In genomic region chr1:88277818-88278511, GRCm38 (mm10) we compare ENCODE assay signal across 9 mouse cellular contexts. TPM values are rescaled to one million over a fixed set of nuclear protein-coding genes. Genes with fewer than 3 reads are reported as not detected.
A peak's percentile ranks its signal among the peaks of the same experiment; 100 is the strongest.
DNase-seq lines count a peak whose midpoint lies in the region; ATAC-seq and TF ChIP-seq lines count a peak whose summit lies in the region.
"Had no signal": no experiment of that assay in that cellular context is flagged by ENCODE, and none has a peak within 500 bp of the region (broad histone marks: within the 10 kb centered on the region; RNA-seq: fewer than 3 reads in every experiment).

No protein-coding gene starts in this region.

- DNase-seq in kidney, adult 18-20 months, result peak; percentile 11
- DNase-seq in kidney, adult 11 months, result no peak
- no peak for DNase-seq in embryo, embryonic 9.5 days (ENCODE audit: extremely low spot score)
- no peak for DNase-seq in thymus, postnatal 0 days (ENCODE audit: low spot score)

- H3K4me2 ChIP-seq in embryonic facial prominence, embryonic 15.5 days (replicated peaks), result peak overlapping the region; percentile 56
- peak overlapping the region; percentile 53 for H3K4me2 ChIP-seq in intestine, embryonic 15.5 days (replicated peaks)
- H3K4me2 ChIP-seq in midbrain, embryonic 16.5 days (ENCODE audit: low read length), result peak overlapping the region; percentile 59

- peak overlapping the region; percentile 58; the same call in 1 of the 2 replicates for H3K9ac ChIP-seq in embryonic facial prominence, embryonic 15.5 days
- H3K9ac ChIP-seq in intestine, embryonic 15.5 days, result peak overlapping the region; percentile 67; the same call in 1 of the 2 replicates
- H3K9ac ChIP-seq in midbrain, embryonic 16.5 days (ENCODE audit: low read depth, low read length), result peak overlapping the region; percentile 74

- peak overlapping the region; percentile 89 for H3K4me3 ChIP-seq in E14TG2a.4 (replicated peaks; ENCODE audit: low read length)
- H3K4me3 ChIP-seq in embryonic facial prominence, embryonic 15.5 days (replicated peaks), result peak overlapping the region; percentile 48
- peak overlapping the region; percentile 50 for H3K4me3 ChIP-seq in intestine, embryonic 15.5 days (replicated peaks)
- H3K4me3 ChIP-seq in midbrain, embryonic 16.5 days (ENCODE audit: low read depth, low read length), result peak overlapping the region; percentile 46

- peak overlapping the region; percentile 80; the same call in 1 of the 2 replicates for H3K27ac ChIP-seq in embryonic facial prominence, embryonic 15.5 days (replicated peaks)
- H3K27ac ChIP-seq in intestine, embryonic 15.5 days, result peak overlapping the region; percentile 81; the same call in 1 of the 2 replicates
- peak overlapping the region; percentile 63 for H3K27ac ChIP-seq in midbrain, embryonic 16.5 days (ENCODE audit: low read length)

- H3K9me3 ChIP-seq in E14TG2a.4 (ENCODE audit: low read length), result peaks cover 45% of the 10 kb centered on the region
- H3K9me3 ChIP-seq in embryonic facial prominence, embryonic 15.5 days (replicated peaks), result no peaks in the 10 kb centered on the region
- no peaks in the 10 kb centered on the region for H3K9me3 ChIP-seq in intestine, embryonic 15.5 days
- H3K9me3 ChIP-seq in midbrain, embryonic 16.5 days (replicated peaks; ENCODE audit: control insufficient read depth, low read length, poor library complexity, severe bottlenecking), result no peaks in the 10 kb centered on the region; the same call in 1 of the 2 replicates

- ATAC-seq in embryonic facial prominence, embryonic 15.5 days (ENCODE audit: insufficient number of reproducible peaks, low FRiP score, low TSS enrichment, low read depth), result no peak
- ATAC-seq in intestine, embryonic 15.5 days, result peak; percentile 2
- ATAC-seq in midbrain, embryonic 16.5 days, result peak; percentile 33

- 62% methylated on average over 18 of the region's 18 CpGs for WGBS in embryonic facial prominence, embryonic 15.5 days
- 66% methylated on average over 18 of the region's 18 CpGs for WGBS in intestine, embryonic 15.5 days
- WGBS in midbrain, embryonic 16.5 days, result 63% methylated on average over 18 of the region's 18 CpGs

- peaks cover 32% of the 10 kb centered on the region for H3K36me3 ChIP-seq in E14TG2a.4 (ENCODE audit: insufficient read depth, low read length)
- H3K36me3 ChIP-seq in embryonic facial prominence, embryonic 15.5 days, result peaks cover 26% of the 10 kb centered on the region
- peaks cover 22% of the 10 kb centered on the region for H3K36me3 ChIP-seq in intestine, embryonic 15.5 days
- peaks cover 7% of the 10 kb centered on the region for H3K36me3 ChIP-seq in midbrain, embryonic 16.5 days (ENCODE audit: control insufficient read depth, insufficient read depth, low read length)

- H3K4me1 ChIP-seq in E14TG2a.4 (replicated peaks; ENCODE audit: low read depth, low read length), result peaks cover 54% of the 10 kb centered on the region
- H3K4me1 ChIP-seq in embryonic facial prominence, embryonic 15.5 days, result peaks cover 28% of the 10 kb centered on the region
- peaks cover 17% of the 10 kb centered on the region for H3K4me1 ChIP-seq in intestine, embryonic 15.5 days (replicated peaks)
- peaks cover 21% of the 10 kb centered on the region for H3K4me1 ChIP-seq in midbrain, embryonic 16.5 days (ENCODE audit: control insufficient read depth, insufficient read depth, low read length)

- TF ChIP-seq CTCF in E14TG2a.4 (conservative IDR thresholded peaks at IDR 0.05; ENCODE audit: low read length), result 0 out of 2 replicates have a peak, but pooled peaks have one; percentile 3

- H3K27me3 ChIP-seq in E14TG2a.4 (ENCODE audit: insufficient read depth, low read length), result no peaks in the 10 kb centered on the region
- no peaks in the 10 kb centered on the region for H3K27me3 ChIP-seq in embryonic facial prominence, embryonic 15.5 days
- no peaks in the 10 kb centered on the region for H3K27me3 ChIP-seq in intestine, embryonic 15.5 days (replicated peaks)
- H3K27me3 ChIP-seq in midbrain, embryonic 16.5 days (ENCODE audit: control insufficient read depth, insufficient read depth, low read depth, low read length), result no peaks in the 10 kb centered on the region

RNA-seq across cellular contexts. Expression of gene Trpm8, which starts 0.5 kb away (rescaled TPM):
- 0.05 TPM in 1 of 2 replicates, not detected in the other for polyA plus RNA-seq in embryonic facial prominence, embryonic 15.5 days (2015; fragmentation: Nextera tagmentation; extraction: Ambion mirVana)
- polyA plus RNA-seq in intestine, embryonic 15.5 days (2015; fragmentation: Nextera tagmentation; extraction: Ambion mirVana), result not detected in 2 replicates
- polyA plus RNA-seq in midbrain, embryonic 16.5 days (2015; fragmentation: Nextera tagmentation; extraction: Ambion mirVana), result 0.11 and 0.17 TPM in 2 replicates
- not detected in 2 replicates for polyA plus RNA-seq in thymus, postnatal 0 days (2015; fragmentation: Nextera tagmentation; extraction: Ambion mirVana)
- polyA plus RNA-seq: large intestine, adult 2 months had no signal

RNA-seq across cellular contexts. Expression of gene Hjurp, which starts 0.5 kb away (rescaled TPM):
- polyA plus RNA-seq in embryonic facial prominence, embryonic 15.5 days (2015; fragmentation: Nextera tagmentation; extraction: Ambion mirVana), result 153 and 161 TPM in 2 replicates
- 158 and 160 TPM in 2 replicates for polyA plus RNA-seq in intestine, embryonic 15.5 days (2015; fragmentation: Nextera tagmentation; extraction: Ambion mirVana)
- 77.3 and 87.0 TPM in 2 replicates for polyA plus RNA-seq in midbrain, embryonic 16.5 days (2015; fragmentation: Nextera tagmentation; extraction: Ambion mirVana)
- 82.7 and 102 TPM in 2 replicates for polyA plus RNA-seq in thymus, postnatal 0 days (2015; fragmentation: Nextera tagmentation; extraction: Ambion mirVana)

RNA-seq across cellular contexts. Expression of gene Mroh2a, which starts 51.2 kb away (rescaled TPM):
- 0.98 and 1.4 TPM in 2 replicates for polyA plus RNA-seq in embryonic facial prominence, embryonic 15.5 days (2015; fragmentation: Nextera tagmentation; extraction: Ambion mirVana)
- polyA plus RNA-seq in intestine, embryonic 15.5 days (2015; fragmentation: Nextera tagmentation; extraction: Ambion mirVana), result 0.88 and 1.0 TPM in 2 replicates
- polyA plus RNA-seq in midbrain, embryonic 16.5 days (2015; fragmentation: Nextera tagmentation; extraction: Ambion mirVana), result 0.75 and 0.92 TPM in 2 replicates
- polyA plus RNA-seq in thymus, postnatal 0 days (2015; fragmentation: Nextera tagmentation; extraction: Ambion mirVana), result 0.64 and 1.4 TPM in 2 replicates
